Mouse (Mus musculus): Measurements from ENCODE around the gene Rsg1.

Gene Rsg1

DNA sequence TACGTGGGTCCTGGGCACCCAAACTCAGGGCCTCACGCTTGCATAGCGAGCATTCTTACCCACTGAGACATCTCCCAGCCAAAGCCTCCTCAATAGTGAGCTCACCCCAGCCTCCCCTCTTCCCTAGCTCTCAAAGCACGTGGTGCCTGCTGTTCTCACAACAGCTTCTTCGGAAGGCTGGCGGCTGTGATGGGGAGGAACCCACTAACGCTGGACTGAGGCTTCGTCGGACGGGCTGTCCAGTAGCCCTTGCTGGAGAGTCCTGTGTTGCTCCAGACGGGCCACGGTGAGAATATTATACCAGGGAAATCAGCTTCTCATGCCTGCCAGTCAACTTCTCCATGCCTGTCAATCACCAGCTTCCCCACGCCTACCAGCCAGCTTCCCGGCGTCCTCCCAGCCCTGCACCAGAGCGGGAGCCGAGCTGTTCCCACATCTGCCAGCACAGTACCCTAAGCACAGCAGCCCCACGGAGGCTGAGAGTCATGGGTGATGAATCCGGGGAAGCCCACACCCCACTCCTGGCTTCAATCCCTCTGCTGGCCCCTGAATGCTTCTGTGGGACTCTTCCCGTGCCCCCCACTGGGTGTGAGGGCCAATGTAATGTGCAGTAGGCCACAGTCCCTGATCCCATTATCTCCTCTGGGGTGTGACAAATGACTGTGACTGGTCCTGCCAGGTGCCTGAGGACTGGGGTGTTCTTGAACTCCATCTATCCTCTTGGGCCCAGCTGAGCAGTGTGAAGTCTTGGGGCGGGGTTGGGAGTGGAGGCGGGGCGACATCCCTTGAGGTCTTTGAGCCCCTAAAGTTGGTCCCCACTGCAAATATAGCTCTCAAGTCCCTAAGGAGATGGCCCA, 61.0 kb downstream of the Rsg1 start:
- no peak for DNase-seq (ENCODE audit: low read depth, low spot score)
